ENCODE assay signal across 8 mouse cellular contexts in the genomic region with DNA sequence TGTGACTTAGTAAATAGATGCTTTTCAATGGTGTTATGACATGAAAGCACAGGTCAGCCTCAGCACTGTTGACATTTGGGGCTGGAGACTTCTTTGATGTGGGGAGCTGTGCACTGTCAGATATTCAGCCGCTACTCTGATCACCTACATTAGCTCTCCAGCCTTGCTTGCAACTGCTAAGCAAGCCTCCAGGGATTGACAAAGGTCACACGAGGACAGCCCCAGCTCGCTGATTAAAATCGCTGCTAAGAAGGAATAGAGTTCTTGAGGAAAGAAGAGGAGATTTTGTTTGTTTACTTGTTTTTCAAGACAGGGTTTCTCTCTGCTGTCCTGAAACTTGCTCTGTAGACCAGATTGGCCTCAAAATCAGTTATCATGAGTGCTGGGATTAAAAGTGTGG.
DNase-seq lines count a peak whose midpoint lies in the region; ATAC-seq and TF ChIP-seq lines count a peak whose summit lies in the region.

No protein-coding gene starts in this region.

- TF ChIP-seq CTCF in liver, postnatal 0 days (IDR thresholded peaks at IDR 0.05; ENCODE audit: low read depth), result no peak

- H3K27ac ChIP-seq in liver, embryonic 12.5 days, result no peak overlapping the region
- no peak overlapping the region for H3K27ac ChIP-seq in liver, postnatal 0 days (ENCODE audit: low read depth)
- no peak overlapping the region for H3K27ac ChIP-seq in intestine, embryonic 16.5 days (ENCODE audit: low read length)
- no peak overlapping the region for H3K27ac ChIP-seq in neural tube, embryonic 14.5 days (ENCODE audit: low read depth, low read length)

- WGBS in liver, embryonic 12.5 days (ENCODE audit: insufficient replicate concordance), result 50% methylated on average over 4 of the region's 4 CpGs
- WGBS in liver, postnatal 0 days (ENCODE audit: insufficient replicate concordance), result 60% methylated on average over 4 of the region's 4 CpGs
- WGBS in intestine, embryonic 16.5 days, result 42% methylated on average over 4 of the region's 4 CpGs
- 34% methylated on average over 4 of the region's 4 CpGs for WGBS in neural tube, embryonic 14.5 days

- no peak for TF ChIP-seq EP300 in liver, postnatal 0 days (IDR thresholded peaks at IDR 0.05; ENCODE audit: low read depth)

- no peaks in the 10 kb centered on the region for H3K9me3 ChIP-seq in liver, embryonic 12.5 days (replicated peaks)
- H3K9me3 ChIP-seq in liver, postnatal 0 days (ENCODE audit: low read length), result peaks cover 7% of the 10 kb centered on the region; the same call in 1 of the 2 replicates
- H3K9me3 ChIP-seq in intestine, embryonic 16.5 days (ENCODE audit: control insufficient read depth, low read length), result no peaks in the 10 kb centered on the region
- no peaks in the 10 kb centered on the region for H3K9me3 ChIP-seq in neural tube, embryonic 14.5 days (ENCODE audit: control insufficient read depth, low read length)

- H3K9ac ChIP-seq in liver, embryonic 12.5 days, result no peak overlapping the region
- H3K9ac ChIP-seq in liver, postnatal 0 days (replicated peaks), result no peak overlapping the region
- no peak overlapping the region for H3K9ac ChIP-seq in intestine, embryonic 16.5 days (ENCODE audit: low read depth, low read length)
- no peak overlapping the region for H3K9ac ChIP-seq in neural tube, embryonic 14.5 days (replicated peaks; ENCODE audit: low read depth, low read length)

- no peak overlapping the region for H3K4me3 ChIP-seq in liver, embryonic 12.5 days
- no peak overlapping the region for H3K4me3 ChIP-seq in liver, postnatal 0 days (ENCODE audit: low read depth, low read length)
- H3K4me3 ChIP-seq in intestine, embryonic 16.5 days (ENCODE audit: low read length), result no peak overlapping the region
- H3K4me3 ChIP-seq in neural tube, embryonic 14.5 days (ENCODE audit: low read depth, low read length), result no peak overlapping the region

- H3K4me2 ChIP-seq in liver, embryonic 12.5 days, result peak overlapping the region; percentile 85; the same call in 1 of the 2 replicates
- H3K4me2 ChIP-seq in liver, postnatal 0 days (ENCODE audit: low read depth, low read length), result no peak overlapping the region
- H3K4me2 ChIP-seq in intestine, embryonic 16.5 days (ENCODE audit: low read depth, low read length), result peak overlapping the region; percentile 94
- H3K4me2 ChIP-seq in neural tube, embryonic 14.5 days (ENCODE audit: low read depth, low read length), result peak overlapping the region; percentile 52; the same call in 1 of the 2 replicates

- H3K36me3 ChIP-seq in liver, embryonic 12.5 days, result no peaks in the 10 kb centered on the region
- H3K36me3 ChIP-seq in liver, postnatal 0 days (replicated peaks; ENCODE audit: insufficient read depth, low read length), result no peaks in the 10 kb centered on the region
- no peaks in the 10 kb centered on the region for H3K36me3 ChIP-seq in intestine, embryonic 16.5 days (ENCODE audit: control insufficient read depth, insufficient read depth, low read length)
- no peaks in the 10 kb centered on the region for H3K36me3 ChIP-seq in neural tube, embryonic 14.5 days (ENCODE audit: control insufficient read depth, insufficient read depth, low read length)

- H3K27me3 ChIP-seq in liver, embryonic 12.5 days (replicated peaks), result no peaks in the 10 kb centered on the region; the same call in 1 of the 2 replicates
- H3K27me3 ChIP-seq in liver, postnatal 0 days (ENCODE audit: insufficient read depth, low read length), result no peaks in the 10 kb centered on the region
- H3K27me3 ChIP-seq in intestine, embryonic 16.5 days (replicated peaks; ENCODE audit: control insufficient read depth, insufficient read depth, low read length), result no peaks in the 10 kb centered on the region
- H3K27me3 ChIP-seq in neural tube, embryonic 14.5 days (ENCODE audit: control insufficient read depth, insufficient read depth, low read length), result no peaks in the 10 kb centered on the region

- H3K4me1 ChIP-seq in liver, embryonic 12.5 days, result no peaks in the 10 kb centered on the region
- peaks cover 2% of the 10 kb centered on the region; the same call in 1 of the 2 replicates for H3K4me1 ChIP-seq in liver, postnatal 0 days (ENCODE audit: insufficient read depth)
- H3K4me1 ChIP-seq in intestine, embryonic 16.5 days (ENCODE audit: control insufficient read depth, insufficient read depth, low read length), result 0 out of 2 replicates have a peak, but pooled peaks cover 3% of the 10 kb centered on the region
- peaks cover 10% of the 10 kb centered on the region; the same call in 1 of the 2 replicates for H3K4me1 ChIP-seq in neural tube, embryonic 14.5 days (ENCODE audit: control insufficient read depth, insufficient read depth, low read length)

- ATAC-seq in liver, embryonic 12.5 days, result no peak
- ATAC-seq in liver, postnatal 0 days, result no peak
- ATAC-seq in intestine, embryonic 16.5 days, result no peak
- ATAC-seq in neural tube, embryonic 14.5 days (ENCODE audit: low read depth), result no peak

- peak; percentile 29 for DNase-seq in adrenal gland, adult 2 months
- DNase-seq in adrenal gland, postnatal 4 days (ENCODE audit: low spot score in 2 of 2), result no peak
- DNase-seq in liver, postnatal 0 days, result no peak
- DNase-seq in left cerebral cortex, adult 11 months (ENCODE audit: low spot score), result no peak
- DNase-seq in thymus, postnatal 4 days, result no peak
